Mouse (Mus musculus) stomach, embryonic 14.5 days (tissue): ENCODE data around the gene Mindy2. TPM values are rescaled to one million over a fixed set of nuclear protein-coding genes. Genes with fewer than 3 reads are reported as not detected.
"Not testable (repeated sequence)": the region's sequence is repeated elsewhere in the genome, so short reads cannot be mapped to it uniquely, and the experiment has no call there.

Source experiments
- ATAC-seq: fragments of 200-750 bp; cut with Nextera tagmentation; 2 replicates; pipeline ENCODE4 v1.8.0; 2017; ENCODE audit warnings: low read depth, moderate TSS enrichment; ENCODE audit not compliant: insufficient number of reproducible peaks, insufficient read depth, low FRiP score
- H3K27ac ChIP-seq: fragments of 300-500 bp; sonication (generic); 2 replicates; pipeline ENCODE4 v1.5.1; 2014; ENCODE audit warnings: mild to moderate bottlenecking, low read length, moderate library complexity, mixed read lengths
- H3K27me3 ChIP-seq: fragments of 300-500 bp; sonication (generic); 2 replicates; pipeline ENCODE4 v1.6.1; 2014; ENCODE audit warnings: low read length, control low read depth, mixed read lengths; ENCODE audit not compliant: control insufficient read depth, insufficient read depth
- H3K36me3 ChIP-seq: fragments of 300-500 bp; sonication (generic); 2 replicates; pipeline ENCODE4 v1.6.1; 2014; ENCODE audit warnings: mild to moderate bottlenecking, control low read depth, low read length, moderate library complexity, mixed read lengths; ENCODE audit not compliant: control insufficient read depth, insufficient read depth
- H3K4me1 ChIP-seq: fragments of 300-500 bp; sonication (generic); 2 replicates; pipeline ENCODE4 v1.6.1; 2014; ENCODE audit warnings: low read length, control low read depth, mixed read lengths; ENCODE audit not compliant: control insufficient read depth, insufficient read depth
- H3K4me2 ChIP-seq: fragments of 300-500 bp; sonication (generic); replicated peaks from 2 replicates; pipeline ENCODE4 v1.6.1; 2014; ENCODE audit warnings: low read depth, low read length, control low read depth
- H3K4me3 ChIP-seq: fragments of 300-500 bp; sonication (generic); 2 replicates; pipeline ENCODE4 v1.5.1; 2014; ENCODE audit warnings: low read depth, low read length, control low read depth
- H3K9ac ChIP-seq: fragments of 300-500 bp; sonication (generic); replicated peaks from 2 replicates; pipeline ENCODE4 v1.6.1; 2014; ENCODE audit warnings: low read depth, mild to moderate bottlenecking, control low read depth, low read length, moderate library complexity, mixed read lengths
- H3K9me3 ChIP-seq: fragments of 300-500 bp; sonication (generic); 2 replicates; pipeline ENCODE4 v1.6.1; 2016; ENCODE audit warnings: low read depth, low read length, control low read depth; ENCODE audit not compliant: control insufficient read depth
- WGBS: fragments of 180-500 bp; shearing (Covaris S2); extraction: QIAGEN DNeasy Blood & Tissue Kit; methylation state at CpG from one replicate; pipeline ENCODE4 v1.1.7; 2014; 5-methylcytosine and 5-hydroxymethylcytosine counted together
- polyA plus RNA-seq: library from polyadenylated mRNA; unstranded; fragments of >200 nt; fragmentation: Nextera tagmentation; extraction: Ambion mirVana; gene quantifications from 2 replicates; pipeline ENCODE4 v1.2.1, GENCODE M21; 2014

Mindy2 gene
- polyA plus RNA-seq, 1 experiment from 2014 or later, result 11.3 TPM

DNA sequence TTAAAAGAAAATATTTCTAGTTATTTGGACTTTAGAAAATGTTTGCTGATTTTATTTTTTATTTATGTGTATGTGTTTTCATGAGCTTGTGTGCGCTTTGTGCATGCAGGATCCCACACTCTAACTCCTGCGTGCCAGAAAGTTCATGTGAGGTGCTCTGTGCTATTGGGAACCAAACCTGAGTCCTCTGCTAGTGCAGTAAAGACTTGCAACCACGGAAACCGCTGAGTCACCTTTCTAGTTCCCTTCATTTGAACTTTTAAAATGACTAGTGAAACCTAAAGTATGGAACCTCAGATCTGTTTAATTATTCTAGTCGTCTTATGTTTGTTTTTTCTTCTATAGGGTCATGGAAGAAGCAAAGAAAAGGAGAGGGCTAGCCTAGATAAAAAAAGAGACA is 76.0 kb downstream of the Mindy2 start:
- ATAC-seq, result no peak
- WGBS, result 79% methylated on average over 5 of the region's 5 CpGs
- no peak overlapping the region for H3K4me2 ChIP-seq
- H3K4me3 ChIP-seq, result no peak overlapping the region
- no peak overlapping the region for H3K27ac ChIP-seq
- H3K9me3 ChIP-seq, result no peaks in the 10 kb centered on the region
- H3K9ac ChIP-seq, result no peak overlapping the region
- H3K4me1 ChIP-seq, result no peaks in the 10 kb centered on the region
- no peaks in the 10 kb centered on the region for H3K27me3 ChIP-seq
- peaks cover 57% of the 10 kb centered on the region for H3K36me3 ChIP-seq

DNA sequence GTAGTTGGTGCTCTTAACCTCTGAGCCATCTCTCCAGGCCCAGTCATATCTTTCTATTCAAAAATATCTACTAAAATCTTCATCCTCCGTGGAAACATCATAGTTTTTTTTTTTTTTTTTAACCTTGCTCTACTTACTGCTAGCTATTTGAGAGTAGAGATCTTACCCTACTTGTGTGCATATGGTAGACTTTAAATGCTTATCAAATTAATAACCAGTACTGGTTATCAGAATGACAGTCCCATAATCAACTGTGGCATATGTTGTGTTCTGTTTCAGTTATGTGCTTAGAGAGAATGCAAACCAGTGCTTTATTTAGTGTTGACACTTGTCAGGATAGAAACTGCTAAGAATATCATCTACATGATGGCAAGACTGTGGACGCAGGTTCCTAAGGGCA is 78.9 kb downstream of the Mindy2 start:
- no peak overlapping the region for H3K4me2 ChIP-seq
- no peaks in the 10 kb centered on the region for H3K27me3 ChIP-seq
- H3K27ac ChIP-seq, result no peak overlapping the region
- no peak for ATAC-seq
- peaks cover 49% of the 10 kb centered on the region for H3K36me3 ChIP-seq
- 93% methylated on average over 2 of the region's 2 CpGs for WGBS
- H3K4me3 ChIP-seq, result no peak overlapping the region
- no peak overlapping the region for H3K9ac ChIP-seq
- H3K9me3 ChIP-seq, result no peaks in the 10 kb centered on the region
- no peaks in the 10 kb centered on the region for H3K4me1 ChIP-seq

DNA sequence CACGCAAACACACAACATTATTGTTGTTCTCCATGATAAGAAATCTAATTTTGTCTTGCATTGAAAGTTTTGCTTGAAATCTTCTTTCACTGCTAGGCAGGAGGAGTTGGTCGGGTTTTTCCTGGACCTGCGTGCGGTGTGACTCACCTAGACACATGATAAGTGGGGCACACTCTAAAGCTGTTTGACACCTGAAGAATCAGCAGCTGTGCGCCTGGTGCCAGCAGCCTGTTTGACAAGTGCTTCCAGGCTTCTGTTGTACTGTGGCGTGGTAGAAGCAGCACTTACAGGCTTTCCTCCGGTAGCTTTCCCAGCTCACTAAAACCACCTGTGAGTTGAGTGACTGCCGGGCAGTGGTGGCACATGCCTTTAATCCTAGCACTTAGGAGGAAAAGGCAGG is 86.6 kb downstream of the Mindy2 start:
- H3K4me3 ChIP-seq, result no peak overlapping the region
- no peak overlapping the region for H3K9ac ChIP-seq
- no peaks in the 10 kb centered on the region for H3K4me1 ChIP-seq
- no peak overlapping the region for H3K27ac ChIP-seq
- H3K27me3 ChIP-seq, result no peaks in the 10 kb centered on the region
- whole genome bisulfite sequencing, result 86% methylated on average over 8 of the region's 8 CpGs
- H3K9me3 ChIP-seq, result no peaks in the 10 kb centered on the region
- H3K4me2 ChIP-seq, result no peak overlapping the region
- no peak for ATAC-seq
- peaks cover 23% of the 10 kb centered on the region for H3K36me3 ChIP-seq

DNA sequence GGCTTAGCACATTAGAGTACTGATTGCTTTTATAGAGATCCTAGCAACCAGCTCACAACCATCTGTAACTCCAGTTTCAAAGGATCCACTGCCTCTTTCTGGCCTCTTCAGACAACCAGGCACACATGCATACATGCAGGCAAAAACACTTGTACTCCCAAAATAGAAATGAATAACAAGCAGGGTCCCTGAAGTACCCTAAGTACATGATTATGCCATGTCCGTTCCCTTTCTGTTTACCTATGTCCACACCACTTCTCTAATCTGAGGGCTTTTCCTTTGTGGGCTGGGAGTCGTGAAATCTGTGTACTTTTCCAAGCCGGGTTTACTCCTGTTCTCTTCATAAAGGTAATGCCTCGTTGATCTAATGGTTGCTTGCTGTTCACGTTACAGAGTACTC is 89.3 kb downstream of the Mindy2 start:
- H3K4me3 ChIP-seq, result no peak overlapping the region
- H3K27me3 ChIP-seq, result no peaks in the 10 kb centered on the region
- H3K27ac ChIP-seq, result no peak overlapping the region
- peaks cover 6% of the 10 kb centered on the region; the same call in 1 of the 2 replicates for H3K36me3 ChIP-seq
- H3K4me1 ChIP-seq, result no peaks in the 10 kb centered on the region
- 74% methylated on average over 5 of the region's 5 CpGs for WGBS
- no peak overlapping the region for H3K4me2 ChIP-seq
- ATAC-seq, result no peak
- H3K9ac ChIP-seq, result no peak overlapping the region
- no peaks in the 10 kb centered on the region for H3K9me3 ChIP-seq

DNA sequence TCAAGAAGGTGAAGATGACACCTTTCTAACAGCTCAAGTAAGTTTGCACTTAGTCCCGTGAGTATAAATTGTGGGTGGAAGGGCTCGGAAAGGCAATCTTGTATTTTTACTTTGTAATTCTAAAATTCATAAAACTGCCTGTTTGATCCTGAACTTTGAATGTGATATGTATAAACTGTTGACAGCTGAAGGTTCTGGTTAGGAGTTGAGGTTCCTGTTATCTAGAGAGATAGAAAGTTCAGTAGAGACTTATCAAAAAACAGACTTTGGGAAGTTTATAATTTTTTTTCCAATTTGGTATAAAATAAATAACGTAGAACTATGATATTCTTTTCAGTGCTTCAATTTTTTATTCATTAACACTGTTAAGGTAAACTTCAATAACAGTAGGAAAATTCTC is 94.1 kb downstream of the Mindy2 start:
- ATAC-seq, result no peak
- H3K9ac ChIP-seq, result no peak overlapping the region
- no peaks in the 10 kb centered on the region for H3K9me3 ChIP-seq
- H3K4me3 ChIP-seq, result no peak overlapping the region
- H3K27me3 ChIP-seq, result no peaks in the 10 kb centered on the region
- no peak overlapping the region for H3K4me2 ChIP-seq
- H3K27ac ChIP-seq, result no peak overlapping the region
- no peaks in the 10 kb centered on the region for H3K4me1 ChIP-seq
- WGBS, result 93% methylated on average over 3 of the region's 3 CpGs
- H3K36me3 ChIP-seq, result peaks cover 10% of the 10 kb centered on the region

DNA sequence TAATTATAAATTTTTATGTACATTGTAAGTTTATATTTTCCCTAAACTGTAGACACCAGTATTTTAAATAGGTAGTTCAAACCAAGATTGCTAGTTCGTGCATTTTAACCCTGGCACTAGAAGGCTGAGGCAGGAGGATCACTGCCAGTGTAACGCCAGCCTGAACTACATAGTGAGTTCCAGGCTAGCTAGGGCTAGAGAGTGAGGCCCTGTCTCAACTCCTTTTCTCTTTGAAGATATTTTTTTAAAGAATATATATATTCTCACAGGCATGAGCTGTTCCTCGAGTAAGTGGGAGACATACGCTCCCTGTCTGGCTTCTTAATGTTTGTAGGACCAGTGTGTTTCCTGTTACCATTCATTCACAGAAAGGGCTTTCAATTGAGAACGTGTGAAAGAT is 100.2 kb downstream of the Mindy2 start:
- WGBS, result 89% methylated on average over 5 of the region's 5 CpGs
- ATAC-seq, result no peak

DNA sequence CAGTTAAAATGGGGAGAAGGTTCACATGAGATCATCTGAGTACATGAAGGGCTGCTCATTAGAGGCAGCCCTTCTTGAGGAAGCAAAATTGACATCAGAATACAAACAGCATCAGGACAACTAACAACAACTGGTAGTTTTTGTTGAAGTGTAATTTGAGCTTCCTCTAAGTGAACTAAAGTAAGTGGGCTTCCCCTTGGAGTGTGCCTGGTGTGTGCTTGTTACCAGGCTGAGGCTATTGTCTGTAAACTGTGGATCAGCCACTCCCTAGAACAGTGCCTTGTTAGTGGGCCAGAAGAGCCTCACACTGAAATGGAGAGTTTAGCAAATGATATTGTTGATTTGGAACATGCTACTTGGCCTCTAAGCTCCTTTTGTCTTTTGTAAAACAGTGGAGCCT is 101.5 kb downstream of the Mindy2 start:
- no peak overlapping the region for H3K4me3 ChIP-seq
- H3K36me3 ChIP-seq, result peaks cover 11% of the 10 kb centered on the region
- no peak for ATAC-seq
- H3K4me1 ChIP-seq, result no peaks in the 10 kb centered on the region
- peaks cover 4% of the 10 kb centered on the region; the same call in 1 of the 2 replicates for H3K9me3 ChIP-seq
- no peak overlapping the region for H3K9ac ChIP-seq
- H3K4me2 ChIP-seq, result no peak overlapping the region
- no peaks in the 10 kb centered on the region for H3K27me3 ChIP-seq
- no peak overlapping the region for H3K27ac ChIP-seq

More for the DNA sequence above, 100.2 kb downstream of the Mindy2 start:
- Histone ChIP-seq H3K4me3 (no peak overlapping the region), H3K36me3 (peaks cover 11% of the 10 kb centered on the region), H3K27ac (no peak overlapping the region), H3K27me3 (no peaks in the 10 kb centered on the region), H3K9ac (no peak overlapping the region), H3K4me1 (no peaks in the 10 kb centered on the region), H3K4me2 (no peak overlapping the region), H3K9me3 (peaks cover 4% of the 10 kb centered on the region; the same call in 1 of the 2 replicates)

DNA sequence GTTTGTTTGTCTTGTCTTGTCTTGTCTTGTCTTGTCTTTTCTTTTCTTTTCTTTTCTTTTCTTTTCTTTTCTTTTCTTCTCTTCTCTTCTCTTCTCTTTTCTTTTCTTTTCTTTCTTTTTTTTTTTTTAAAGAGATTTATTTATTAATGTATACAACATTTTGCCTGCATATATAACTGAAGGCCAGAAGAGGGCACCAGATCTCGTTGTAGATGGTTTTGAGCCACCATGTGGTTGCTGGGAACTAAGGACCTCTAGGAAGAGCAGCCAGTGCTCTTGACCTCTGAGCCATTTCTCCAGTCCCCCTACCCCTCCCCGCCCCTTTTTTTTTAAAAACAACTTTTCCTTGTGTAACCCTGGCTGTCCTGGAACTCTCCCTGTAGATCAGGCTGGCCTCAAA is 104.7 kb downstream of the Mindy2 start:
- 86% methylated on average over 2 of the region's 2 CpGs for WGBS
- ATAC-seq, H3K9me3 ChIP-seq, H3K9ac ChIP-seq, H3K36me3 ChIP-seq, H3K27ac ChIP-seq, H3K4me3 ChIP-seq, H3K4me1 ChIP-seq, H3K27me3 ChIP-seq, H3K4me2 ChIP-seq: not testable (repeated sequence)

DNA sequence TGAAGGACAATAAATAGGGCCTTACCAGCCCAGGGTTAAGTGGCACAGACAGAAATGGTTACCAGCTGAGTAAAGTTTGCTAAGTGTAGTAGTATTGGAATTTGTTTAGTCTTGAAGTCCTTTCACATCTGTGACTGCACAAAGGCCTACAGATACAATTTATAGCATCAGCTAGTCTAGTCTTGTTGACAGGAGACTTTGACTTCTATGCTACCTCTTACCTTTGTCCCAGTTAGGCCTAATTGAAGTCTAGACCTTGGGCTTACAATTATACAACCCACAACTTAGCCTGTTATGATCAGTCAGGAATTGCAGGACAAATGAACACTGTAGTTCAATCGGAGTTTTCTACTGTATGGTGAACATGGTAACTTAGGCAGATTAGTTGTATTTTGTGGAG is 105.5 kb downstream of the Mindy2 start:
- Histone ChIP-seq H3K4me2 (no peak overlapping the region), H3K9me3 (peaks cover 4% of the 10 kb centered on the region; the same call in 1 of the 2 replicates), H3K9ac (no peak overlapping the region), H3K4me3 (no peak overlapping the region), H3K27me3 (no peaks in the 10 kb centered on the region), H3K4me1 (no peaks in the 10 kb centered on the region), H3K27ac (no peak overlapping the region), H3K36me3 (peaks cover 5% of the 10 kb centered on the region; the same call in 1 of the 2 replicates)
- WGBS, result 88% methylated on average over 1 of the region's 1 CpGs
- ATAC-seq, result no peak
